ENCODE assay signal across 10 mouse cellular contexts in the genomic region with DNA sequence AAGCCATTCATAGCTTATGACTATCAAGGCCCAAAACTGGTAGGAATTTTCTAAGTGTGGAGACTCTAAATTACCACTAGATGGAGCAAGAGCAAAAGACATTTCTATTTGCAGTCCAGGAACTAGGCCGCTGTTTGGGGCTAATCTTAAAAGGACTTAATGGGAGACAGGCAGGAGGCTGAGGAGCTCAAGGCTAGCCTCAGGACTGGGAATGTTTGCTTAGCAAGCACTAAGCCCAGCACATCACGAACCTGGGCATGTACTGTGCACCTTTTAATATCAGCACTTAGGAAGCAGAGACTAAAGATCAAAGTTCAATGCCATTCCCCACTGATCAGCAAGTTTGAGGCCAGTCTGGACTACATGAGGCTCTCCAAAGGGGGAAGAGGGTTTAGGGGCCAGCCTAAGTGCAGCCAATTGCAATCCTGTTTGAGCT. TPM values are rescaled to one million over a fixed set of nuclear protein-coding genes. Genes with fewer than 3 reads are reported as not detected.
DNase-seq lines count a peak whose midpoint lies in the region; ATAC-seq lines count a peak whose summit lies in the region.
"Had no signal": no experiment of that assay in that cellular context is flagged by ENCODE, and none has a peak within 500 bp of the region (broad histone marks: within the 10 kb centered on the region; RNA-seq: fewer than 3 reads in every experiment).

No protein-coding gene starts in this region.

- no peak overlapping the region for H3K27ac ChIP-seq in liver, embryonic 12.5 days
- no peak overlapping the region for H3K27ac ChIP-seq in neural tube, embryonic 11.5 days (ENCODE audit: low read depth, low read length)
- H3K27ac ChIP-seq: heart, embryonic 15.5 days had no signal

- H3K4me2 ChIP-seq in liver, embryonic 12.5 days: no peak overlapping the region
- H3K4me2 ChIP-seq in neural tube, embryonic 11.5 days (ENCODE audit: low read depth): no peak overlapping the region
- H3K4me2 ChIP-seq: heart, embryonic 15.5 days had no signal

- peak; percentile 31 for DNase-seq in adrenal gland, adult 2 months
- DNase-seq in adrenal gland, postnatal 25 days: no peak
- peak; percentile 88 for DNase-seq in 416B (ENCODE audit: low read depth)
- peak; percentile 25 to 31 for DNase-seq in cerebellum, postnatal 25 days
- peak; percentile 80 for DNase-seq in induced T-regulatory cell, adult 2 months (ENCODE audit: low read depth)
- peak; percentile 38 for DNase-seq in neural tube, embryonic 11.5 days (ENCODE audit: low spot score)
- DNase-seq in spleen, adult 18-20 months: no peak

- peak; percentile 30; the same call in 1 of the 2 replicates for ATAC-seq in liver, embryonic 12.5 days
- ATAC-seq in neural tube, embryonic 11.5 days (ENCODE audit: insufficient read depth, low FRiP score, low TSS enrichment): peak; percentile 29; the same call in 1 of the 2 replicates

- H3K4me3 ChIP-seq in liver, embryonic 12.5 days: no peak overlapping the region
- H3K4me3 ChIP-seq in neural tube, embryonic 11.5 days (ENCODE audit: low read depth, low read length): no peak overlapping the region
- H3K4me3 ChIP-seq: heart, embryonic 15.5 days had no signal

- peaks cover 10% of the 10 kb centered on the region for H3K4me1 ChIP-seq in liver, embryonic 12.5 days
- no peaks in the 10 kb centered on the region for H3K4me1 ChIP-seq in neural tube, embryonic 11.5 days (ENCODE audit: control insufficient read depth, insufficient read depth, low read length)

- 1% methylated on average over 2 of the region's 2 CpGs for WGBS in liver, embryonic 12.5 days (ENCODE audit: insufficient replicate concordance)
- 1% methylated on average over 2 of the region's 2 CpGs for WGBS in neural tube, embryonic 11.5 days

- H3K36me3 ChIP-seq in liver, embryonic 12.5 days: no peaks in the 10 kb centered on the region
- H3K36me3 ChIP-seq in neural tube, embryonic 11.5 days (ENCODE audit: control insufficient read depth, insufficient read depth, low read length): no peaks in the 10 kb centered on the region
- H3K36me3 ChIP-seq: heart, embryonic 15.5 days had no signal

- no peak overlapping the region for H3K9ac ChIP-seq in liver, embryonic 12.5 days
- no peak overlapping the region for H3K9ac ChIP-seq in neural tube, embryonic 11.5 days (ENCODE audit: low read length)
- H3K9ac ChIP-seq: heart, embryonic 15.5 days had no signal

- H3K9me3 ChIP-seq in liver, embryonic 12.5 days (replicated peaks): no peaks in the 10 kb centered on the region
- no peaks in the 10 kb centered on the region for H3K9me3 ChIP-seq in neural tube, embryonic 11.5 days (ENCODE audit: control insufficient read depth, low read length)
- H3K9me3 ChIP-seq: heart, embryonic 15.5 days had no signal

- H3K27me3 ChIP-seq in liver, embryonic 12.5 days (replicated peaks): peaks cover 25% of the 10 kb centered on the region
- H3K27me3 ChIP-seq in neural tube, embryonic 11.5 days (ENCODE audit: control insufficient read depth, insufficient read depth, low read length): no peaks in the 10 kb centered on the region

RNA-seq across cellular contexts. Expression of gene Actrt3, which starts 7.3 kb away (rescaled TPM):
- not detected for total RNA-seq in adrenal gland, adult 2 months (2021)
- polyA plus RNA-seq in adrenal gland, adult 2 months (2012; rRNA removed): not detected in 2 replicates
- not detected in 2 replicates for total RNA-seq in adrenal gland, postnatal 25 days (2021)
- not detected in 2 replicates for polyA plus RNA-seq in liver, embryonic 12.5 days (2016; fragmentation: Nextera tagmentation; extraction: Ambion mirVana)
- polyA plus RNA-seq in neural tube, embryonic 11.5 days (2014; fragmentation: Nextera tagmentation; extraction: Ambion mirVana): 0.31 and 0.37 TPM in 2 replicates
- polyA plus RNA-seq: heart, embryonic 15.5 days had no signal

RNA-seq across cellular contexts. Expression of gene Mynn, which starts 9.4 kb away (rescaled TPM):
- 10 to 100 TPM; 21.7 to 22.9 TPM for total RNA-seq in adrenal gland, adult 2 months (2021)
- 2.3 and 4.6 TPM in 2 replicates for polyA plus RNA-seq in adrenal gland, adult 2 months (2012; rRNA removed)
- total RNA-seq in adrenal gland, postnatal 25 days (2021): 24.9 and 25.3 TPM in 2 replicates
- 15.8 and 17.2 TPM in 2 replicates for polyA plus RNA-seq in liver, embryonic 12.5 days (2016; fragmentation: Nextera tagmentation; extraction: Ambion mirVana)
- 41.9 and 44.6 TPM in 2 replicates for polyA plus RNA-seq in neural tube, embryonic 11.5 days (2014; fragmentation: Nextera tagmentation; extraction: Ambion mirVana)

RNA-seq across cellular contexts. Expression of gene Mecom, which starts 44.6 kb away (rescaled TPM):
- total RNA-seq in adrenal gland, adult 2 months (2021): 10 to 100 TPM in 1 of 2 experiments, 1 to 10 TPM in 1; 4.4 to 10.7 TPM
- polyA plus RNA-seq in adrenal gland, adult 2 months (2012; rRNA removed): 0.52 and 0.55 TPM in 2 replicates
- total RNA-seq in adrenal gland, postnatal 25 days (2021): 4.1 and 7.1 TPM in 2 replicates
- polyA plus RNA-seq in liver, embryonic 12.5 days (2016; fragmentation: Nextera tagmentation; extraction: Ambion mirVana): 1.8 and 2.3 TPM in 2 replicates
- 31.8 and 32.1 TPM in 2 replicates for polyA plus RNA-seq in neural tube, embryonic 11.5 days (2014; fragmentation: Nextera tagmentation; extraction: Ambion mirVana)

RNA-seq across cellular contexts. Expression of gene Lrriq4, which starts 51.9 kb away (rescaled TPM):
- total RNA-seq in adrenal gland, adult 2 months (2021): not detected
- not detected in 2 replicates for polyA plus RNA-seq in adrenal gland, adult 2 months (2012; rRNA removed)
- not detected in 2 replicates for total RNA-seq in adrenal gland, postnatal 25 days (2021)
- polyA plus RNA-seq in liver, embryonic 12.5 days (2016; fragmentation: Nextera tagmentation; extraction: Ambion mirVana): not detected in 2 replicates
- polyA plus RNA-seq in neural tube, embryonic 11.5 days (2014; fragmentation: Nextera tagmentation; extraction: Ambion mirVana): 0.16 TPM in 1 of 2 replicates, not detected in the other
- polyA plus RNA-seq: C2C12; heart, embryonic 15.5 days had no signal

RNA-seq across cellular contexts. Expression of gene Lrrc34, which starts 55.2 kb away (rescaled TPM):
- not detected for total RNA-seq in adrenal gland, adult 2 months (2021)
- polyA plus RNA-seq in adrenal gland, adult 2 months (2012; rRNA removed): not detected in 2 replicates
- not detected in 2 replicates for total RNA-seq in adrenal gland, postnatal 25 days (2021)
- polyA plus RNA-seq in liver, embryonic 12.5 days (2016; fragmentation: Nextera tagmentation; extraction: Ambion mirVana): 0.13 and 0.38 TPM in 2 replicates
- 1.2 and 1.6 TPM in 2 replicates for polyA plus RNA-seq in neural tube, embryonic 11.5 days (2014; fragmentation: Nextera tagmentation; extraction: Ambion mirVana)
- polyA plus RNA-seq: C2C12 had no signal

Comparison
In these comparisons a context has a peak if more than half of its experiments do, and no peak if none do; other contexts are left out.
1. DNase-seq: peak in adrenal gland, adult 2 months (single experiment), 416B (single experiment), cerebellum, postnatal 25 days (2 of 2), induced T-regulatory cell, adult 2 months (single experiment) and neural tube, embryonic 11.5 days (single experiment); none in adrenal gland, postnatal 25 days (single experiment) and spleen, adult 18-20 months (0 of 2).